Mouse (Mus musculus) lung, postnatal 10 days (tissue): Measurements from ENCODE around the gene Prok1.
A peak's percentile ranks its signal among the peaks of the same experiment; 100 is the strongest.

Experiments used
- DNase-seq: peaks from one replicate; pipeline ENCODE4 v3.0.0; 2021

Prok1 gene

DNA sequence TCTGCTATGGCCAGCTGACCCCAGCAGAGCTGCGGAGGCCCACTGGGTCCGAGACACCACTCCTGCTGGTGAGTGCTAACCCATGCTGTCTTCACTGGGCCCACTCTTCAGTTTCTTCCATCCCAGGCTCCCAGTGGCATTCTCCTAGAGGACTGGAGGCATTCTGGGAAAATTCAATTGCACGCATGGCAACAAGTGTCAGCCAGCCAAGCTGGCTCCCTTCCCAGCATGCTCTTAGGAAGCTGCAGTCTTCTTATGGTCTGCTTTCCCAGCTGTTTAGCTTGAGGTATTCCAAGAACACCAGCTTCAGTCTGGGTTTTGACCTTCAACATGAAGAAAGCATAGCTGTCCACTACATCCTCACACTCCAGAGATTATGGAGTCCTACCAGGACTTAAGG lies 56.3 kb downstream of the Prok1 start:
- DNase-seq, result peak; percentile 27
